Mouse (Mus musculus) CH12F3 (cell line): Measurements from ENCODE around the gene Sema4g.
"Not testable (repeated sequence)": the region's sequence is repeated elsewhere in the genome, so short reads cannot be mapped to it uniquely, and the experiment has no call there.

Experiments used
- in situ Hi-C: fragments of 300-500 bp; cut with MboI; formaldehyde crosslinking; loops from 2 replicates; pipeline ENCODE4 v1.14.3; 2020; ENCODE audit warnings: low sequenced_read_pairs

The Sema4g gene

DNA sequence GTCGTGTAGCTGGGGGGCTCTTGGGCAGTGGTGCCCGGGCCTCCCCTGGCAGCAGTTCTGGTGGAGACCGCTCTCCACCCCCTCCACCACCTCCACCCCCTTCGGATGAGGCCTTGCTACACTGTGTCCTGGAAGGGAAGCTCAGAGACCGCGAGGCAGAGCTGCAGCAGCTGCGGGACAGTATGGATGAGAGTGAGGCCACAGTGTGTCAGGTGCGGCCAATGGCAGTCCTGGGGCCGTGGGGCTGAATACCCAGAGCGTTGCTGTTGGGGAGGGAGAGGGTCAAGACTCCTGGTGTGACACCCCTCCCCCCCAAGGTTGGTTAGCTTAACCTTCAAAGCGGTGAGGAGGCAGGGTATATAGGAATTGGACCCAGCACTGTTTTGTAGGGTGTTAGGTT, 35.1 kb downstream of the Sema4g start:
- in situ Hi-C loops = no loop called here

DNA sequence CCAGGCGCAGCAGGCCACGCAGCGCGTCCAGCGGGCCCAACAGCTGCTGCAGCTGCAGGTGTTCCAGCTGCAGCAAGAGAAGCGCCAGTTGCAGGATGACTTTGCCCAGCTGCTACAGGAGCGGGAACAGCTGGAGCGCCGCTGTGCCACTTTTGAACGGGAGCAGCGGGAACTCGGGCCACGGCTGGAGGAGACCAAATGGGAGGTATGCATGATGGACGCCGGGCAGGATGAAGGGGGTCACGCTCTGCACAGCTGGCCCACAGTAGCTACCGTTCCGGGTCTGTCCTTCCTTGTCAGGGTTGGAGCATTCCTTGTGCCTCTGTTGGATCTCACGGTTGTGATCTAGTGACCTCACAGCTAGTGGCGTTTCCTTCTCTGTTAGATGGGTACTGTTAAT, 35.9 kb downstream of the Sema4g start:
- in situ Hi-C loops = no loop called here

DNA sequence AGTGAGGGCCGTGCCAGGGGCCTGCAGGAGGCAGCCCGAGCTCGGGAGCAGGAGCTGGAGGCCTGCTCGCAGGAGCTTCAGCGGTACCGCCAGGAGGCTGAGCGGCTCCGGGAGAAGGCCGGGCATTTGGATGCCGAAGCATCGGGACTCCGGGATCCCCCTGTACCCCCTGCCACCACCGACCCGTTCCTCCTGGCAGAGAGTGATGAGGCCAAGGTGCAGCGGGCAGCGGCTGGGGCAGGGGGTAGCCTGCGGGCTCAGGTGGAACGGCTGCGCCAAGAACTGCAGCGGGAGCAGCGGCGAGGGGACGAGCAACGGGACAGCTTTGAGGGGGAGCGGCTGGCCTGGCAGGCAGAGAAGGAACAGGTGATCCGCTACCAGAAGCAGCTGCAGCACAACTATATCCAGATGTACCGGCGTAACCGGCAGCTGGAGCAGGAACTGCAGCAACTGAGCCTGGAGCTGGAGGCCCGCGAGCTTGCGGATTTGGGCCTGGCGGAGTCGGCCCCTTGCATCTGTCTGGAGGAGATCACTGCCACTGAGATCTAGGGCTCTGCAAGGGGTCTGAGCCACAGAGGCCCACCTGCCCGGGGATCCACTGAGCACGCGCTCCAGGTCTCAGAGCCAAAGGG, 37.2 kb downstream of the Sema4g start:
- in situ Hi-C loops = no loop called here

DNA sequence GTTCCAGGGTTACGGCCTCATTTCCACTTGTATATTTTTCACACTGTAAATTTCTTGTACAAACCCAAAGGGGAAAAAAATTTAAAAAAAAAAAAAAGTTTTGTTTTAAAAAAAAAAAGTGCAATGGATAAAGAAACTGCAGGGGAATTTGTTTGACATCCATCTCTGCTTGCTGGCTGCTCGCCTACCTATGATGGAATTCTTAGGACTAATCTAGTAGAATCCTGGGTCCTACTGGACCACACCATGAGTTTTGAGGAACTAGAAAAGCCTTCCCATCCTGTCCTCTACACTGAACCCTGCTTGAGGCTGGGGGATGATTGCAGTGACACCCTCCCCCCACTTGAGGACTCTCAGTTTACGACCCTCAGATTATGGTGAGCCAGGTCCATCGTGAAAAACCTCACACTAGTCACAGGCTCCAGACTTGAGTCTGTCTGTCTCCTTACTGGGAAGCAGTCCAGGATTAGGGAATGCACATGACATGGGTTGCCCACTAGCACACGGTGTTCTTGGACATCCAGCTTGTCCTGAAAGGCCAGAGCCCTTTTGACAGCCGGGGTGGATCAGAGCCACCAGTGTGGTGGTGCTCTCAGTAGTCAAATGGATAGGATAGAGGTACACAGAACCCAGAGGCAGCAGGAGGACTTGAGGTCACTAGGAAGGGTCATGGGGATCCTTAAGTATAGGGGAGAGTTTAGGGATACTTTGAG, 38.2 kb downstream of the Sema4g start:
- in situ Hi-C loops = no loop called here

DNA sequence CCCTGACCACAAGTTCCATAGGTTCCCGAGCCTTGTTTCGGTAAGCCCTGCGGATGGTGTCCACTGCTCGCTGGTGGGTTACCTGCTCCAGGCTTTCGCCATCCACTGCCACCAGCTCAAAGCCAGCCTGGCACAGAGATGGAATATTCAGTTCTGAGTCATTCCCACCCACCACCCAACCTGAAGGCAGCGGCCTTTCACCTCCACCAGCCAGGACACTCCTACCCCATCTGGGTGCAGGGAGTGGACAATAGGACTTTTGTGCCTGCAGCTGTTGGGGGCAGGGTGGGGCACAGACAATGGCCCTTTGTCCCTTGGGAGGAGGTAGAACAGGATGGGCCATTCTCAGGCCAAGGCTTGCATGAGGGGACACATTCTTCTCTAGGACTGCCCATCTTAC, 38.9 kb downstream of the Sema4g start:
- in situ Hi-C loops = no loop called here

DNA sequence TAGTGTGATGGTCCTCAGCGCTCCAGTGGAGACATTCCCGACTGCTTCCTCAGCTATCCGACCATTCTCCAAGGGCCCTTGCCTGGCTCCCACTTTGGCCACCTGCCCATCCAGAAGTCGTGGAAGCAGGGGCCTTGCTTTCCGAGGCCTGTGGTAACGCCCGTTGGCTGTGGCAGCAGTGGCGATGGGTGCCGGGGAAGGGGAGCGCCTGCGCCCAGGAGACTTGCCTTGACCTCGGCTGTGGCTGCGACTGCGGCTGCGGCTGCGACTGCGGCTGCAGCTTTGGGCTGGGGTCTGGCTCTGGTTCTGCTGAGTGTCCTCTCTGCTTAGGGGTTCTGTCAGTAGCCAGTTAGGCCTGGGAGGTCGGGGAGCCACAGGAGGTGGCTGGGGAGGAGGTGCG, 39.8 kb downstream of the Sema4g start:
- in situ Hi-C loops = no loop called here

DNA sequence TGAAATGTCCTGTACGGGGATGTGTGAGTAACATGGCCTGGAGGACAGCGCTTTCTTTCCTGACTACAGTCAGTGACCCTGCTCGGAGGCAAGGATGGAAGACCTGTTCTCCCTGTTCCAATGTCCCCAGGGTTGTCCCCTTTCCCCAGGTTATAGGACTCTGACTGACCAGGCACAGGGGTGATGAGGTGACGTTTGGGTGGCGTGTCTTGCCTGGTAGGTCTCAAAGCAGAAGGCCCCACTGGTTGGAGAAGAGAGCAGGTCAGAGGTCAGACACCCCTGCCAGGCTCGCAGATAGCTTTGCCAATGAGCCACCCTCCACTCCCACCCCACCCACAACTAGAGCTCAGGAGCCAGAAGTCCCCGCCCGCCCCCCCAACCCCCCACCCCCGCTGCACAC, 40.7 kb downstream of the Sema4g start:
- in situ Hi-C loops = no loop called here

DNA sequence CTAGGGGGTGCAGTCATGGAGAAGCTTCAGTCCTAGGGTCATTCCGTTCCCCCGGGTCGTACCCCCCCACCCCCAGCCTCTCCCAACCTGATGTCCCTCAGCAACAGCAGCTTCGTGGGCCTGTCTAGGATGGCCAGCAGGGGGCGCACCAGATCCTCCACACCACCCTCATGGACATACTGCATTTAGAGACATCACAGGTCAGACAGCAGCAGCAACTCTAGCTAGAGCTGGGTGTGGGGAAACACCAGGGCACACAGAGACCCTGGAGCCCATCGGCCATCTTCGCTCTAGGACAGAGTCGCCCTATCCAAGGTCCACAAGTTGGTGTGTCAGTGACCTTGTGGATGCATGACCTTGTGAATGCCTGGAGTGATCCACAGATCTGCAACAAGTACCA, 41.2 kb downstream of the Sema4g start:
- in situ Hi-C loops = no loop called here

DNA sequence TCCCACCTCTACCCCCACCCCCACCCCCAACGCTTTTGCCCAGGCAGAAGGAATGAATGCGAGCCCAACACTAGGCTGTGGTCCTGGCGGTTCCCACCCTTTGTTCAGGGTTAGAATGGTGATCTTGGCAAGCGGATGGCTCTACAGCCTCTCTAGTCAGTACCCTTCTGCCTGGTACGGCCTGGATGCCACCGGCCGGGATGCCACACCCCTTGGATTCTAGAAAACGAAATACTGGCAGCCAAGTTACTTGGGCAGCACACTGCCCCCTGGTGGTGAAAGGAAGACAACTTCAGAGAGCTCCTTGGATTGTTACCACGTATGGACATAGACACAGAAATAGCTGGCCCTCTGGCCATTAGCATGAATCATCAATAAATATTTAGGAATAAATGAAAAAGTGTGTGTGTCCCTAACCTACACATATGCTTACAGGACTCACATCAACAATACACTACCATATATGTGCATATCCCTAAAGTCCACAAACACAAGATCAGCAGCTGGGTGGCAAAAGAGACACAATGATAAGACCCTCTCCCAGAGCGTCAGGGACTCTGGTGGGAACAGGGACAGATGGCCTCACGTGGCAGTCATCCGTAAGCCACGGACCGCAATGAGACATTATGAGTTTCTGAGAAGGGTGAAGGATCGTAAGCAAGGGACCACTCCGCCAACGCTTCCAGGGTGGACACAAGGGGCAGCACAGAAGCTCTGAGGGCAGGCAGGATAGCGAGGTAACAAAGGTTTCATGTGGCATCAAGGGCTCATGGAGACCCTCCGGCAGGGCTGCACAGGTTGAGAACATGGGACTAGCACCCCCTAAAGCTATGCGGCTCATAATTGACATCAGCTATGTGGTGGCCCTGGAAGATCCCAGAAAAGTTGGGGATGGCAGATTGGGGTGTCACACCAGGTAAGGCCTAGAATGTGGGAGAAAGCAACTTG, 42.1 kb downstream of the Sema4g start:
- in situ Hi-C loops = no loop called here

DNA sequence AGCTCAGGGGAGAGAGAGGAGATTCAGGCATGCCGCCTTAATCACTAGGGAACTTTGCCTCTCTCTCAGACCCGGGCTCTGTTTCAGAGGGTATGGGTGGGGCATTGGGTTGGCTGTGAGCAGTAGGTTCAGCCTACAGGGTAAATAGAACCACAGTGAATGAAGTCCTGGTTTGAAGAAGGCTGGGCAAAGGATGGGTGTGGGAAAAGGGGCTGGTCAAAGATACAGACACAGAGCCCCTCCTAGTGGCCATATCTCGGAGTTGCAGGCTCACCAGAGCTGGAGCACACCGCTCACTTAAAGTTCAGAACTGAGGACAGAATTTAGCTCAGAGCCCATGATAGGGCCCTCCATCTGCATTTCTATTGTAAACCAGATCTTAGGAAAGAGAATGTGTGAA, 42.9 kb downstream of the Sema4g start:
- in situ Hi-C loops = no loop called here

DNA sequence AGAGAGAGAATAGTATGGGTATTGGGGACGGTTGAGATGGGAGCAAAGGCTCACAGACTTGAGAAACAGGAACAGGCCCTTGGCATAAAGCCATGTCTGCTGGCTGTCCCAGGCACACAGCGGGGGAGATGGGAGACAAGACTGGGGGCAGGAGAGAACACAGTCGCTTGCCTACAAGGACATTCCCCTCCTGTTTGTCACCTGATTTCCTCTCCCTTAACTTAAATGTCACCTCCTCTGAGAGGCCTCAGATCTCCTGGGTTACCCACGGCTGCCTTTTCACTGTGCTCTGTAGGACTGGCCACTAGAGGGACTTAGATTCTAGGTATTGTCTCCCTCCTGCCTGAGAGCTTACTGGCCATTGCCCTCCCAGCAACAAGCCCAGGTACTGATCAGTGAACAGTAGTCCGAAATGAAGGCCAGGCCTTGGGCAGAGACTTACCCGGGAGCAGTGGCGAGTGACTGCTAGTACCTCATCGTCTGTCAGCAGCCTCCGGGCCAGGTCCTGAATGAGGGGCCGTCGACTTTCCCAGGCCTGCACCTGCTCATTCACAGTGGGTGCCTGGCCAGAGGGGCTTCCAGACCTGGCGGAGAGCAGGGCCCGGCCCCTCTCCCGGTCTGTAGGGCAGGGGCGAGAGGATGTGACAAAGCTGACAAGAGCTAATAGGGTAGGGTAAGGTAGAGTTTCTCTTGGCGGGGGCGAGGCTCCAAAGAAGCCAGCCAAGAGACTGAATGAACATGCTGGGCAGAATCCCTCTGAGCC, 43.9 kb downstream of the Sema4g start:
- in situ Hi-C loops = no loop called here

DNA sequence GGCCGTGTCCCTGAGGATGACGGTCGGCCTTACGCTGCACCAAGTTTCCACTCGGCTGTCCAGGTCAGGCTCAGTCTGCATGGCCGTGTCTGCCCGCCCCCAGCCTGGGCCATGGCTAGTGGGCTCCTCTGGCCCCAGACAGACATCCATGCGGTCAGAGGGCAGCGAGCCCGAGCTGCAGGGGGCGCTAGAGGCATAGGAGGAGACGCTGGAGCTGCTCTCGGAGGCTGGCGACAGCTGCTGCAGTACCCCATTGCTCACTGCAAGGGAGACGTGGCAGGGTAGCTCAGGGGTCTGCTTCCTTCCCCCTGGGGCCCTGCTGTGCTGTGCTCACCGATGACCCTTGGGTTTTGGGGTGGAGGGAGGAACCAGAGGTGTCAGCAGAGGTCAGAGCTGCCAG, 48.0 kb downstream of the Sema4g start:
- in situ Hi-C loops = no loop called here

DNA sequence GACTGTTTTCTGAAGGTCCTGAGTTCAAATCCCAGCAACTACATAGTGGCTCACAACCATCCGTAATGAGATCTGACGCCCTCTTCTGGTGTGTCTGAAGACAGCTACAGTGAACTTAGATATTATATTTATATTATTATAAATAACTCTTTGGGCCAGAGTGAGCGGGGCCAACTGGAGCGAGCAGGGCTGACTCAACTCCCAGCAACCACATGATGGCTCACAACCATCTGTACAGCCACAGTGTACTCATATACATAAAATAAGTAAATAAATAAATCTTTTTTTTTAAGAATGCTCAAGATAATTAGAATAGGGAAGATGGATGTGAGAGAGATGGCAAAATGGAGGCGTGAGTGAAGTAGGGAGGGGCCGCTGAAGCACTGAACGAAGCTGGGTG, 49.3 kb downstream of the Sema4g start:
- in situ Hi-C loops = not testable (repeated sequence)

DNA sequence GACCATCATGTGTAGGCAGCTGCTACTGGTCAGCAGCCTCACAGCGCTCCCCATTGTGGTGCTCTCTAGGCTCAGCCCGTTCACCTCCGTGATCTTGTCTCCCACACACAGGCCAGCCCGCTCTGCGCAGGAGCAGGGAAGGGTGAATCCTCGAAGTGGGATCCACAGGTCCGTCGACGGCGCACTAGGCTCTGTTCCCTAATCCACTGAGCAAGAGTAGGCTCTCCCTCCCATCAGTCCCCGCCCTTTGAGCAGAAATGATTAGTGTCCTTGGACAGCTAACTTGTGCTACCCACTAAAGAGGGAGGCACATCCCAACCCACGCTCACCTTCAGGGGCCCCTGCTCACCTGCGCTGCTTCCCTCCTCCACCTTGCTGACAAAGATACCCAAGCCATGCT, 51.3 kb downstream of the Sema4g start:
- in situ Hi-C loops = no loop called here

DNA sequence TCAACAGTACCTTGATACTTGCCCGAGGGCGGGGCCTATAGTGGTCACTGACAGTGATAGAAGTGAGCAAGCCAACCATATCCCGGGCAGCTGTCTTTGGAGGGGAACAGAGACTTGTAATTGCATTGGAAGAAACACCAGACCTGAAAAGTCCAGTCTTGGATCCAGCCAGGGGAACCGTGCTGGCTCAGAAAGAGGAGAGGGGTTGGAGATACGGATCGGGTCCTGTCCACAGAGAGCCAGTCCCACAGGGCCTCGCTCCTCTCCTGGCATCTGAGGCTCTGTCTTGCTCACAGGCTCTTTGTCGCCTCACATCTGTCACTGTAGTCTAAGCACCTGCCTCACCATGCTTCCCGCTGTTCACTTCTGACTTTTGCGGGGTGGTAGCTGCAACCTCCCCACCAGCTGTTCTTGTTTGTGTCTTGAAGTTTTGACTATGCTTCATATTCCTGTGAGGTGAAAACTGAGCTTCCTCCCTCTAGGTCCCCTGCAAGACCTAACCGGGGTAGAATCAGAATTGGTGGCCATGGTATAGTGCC, 55.6 kb downstream of the Sema4g start:
- in situ Hi-C loops = no loop called here

DNA sequence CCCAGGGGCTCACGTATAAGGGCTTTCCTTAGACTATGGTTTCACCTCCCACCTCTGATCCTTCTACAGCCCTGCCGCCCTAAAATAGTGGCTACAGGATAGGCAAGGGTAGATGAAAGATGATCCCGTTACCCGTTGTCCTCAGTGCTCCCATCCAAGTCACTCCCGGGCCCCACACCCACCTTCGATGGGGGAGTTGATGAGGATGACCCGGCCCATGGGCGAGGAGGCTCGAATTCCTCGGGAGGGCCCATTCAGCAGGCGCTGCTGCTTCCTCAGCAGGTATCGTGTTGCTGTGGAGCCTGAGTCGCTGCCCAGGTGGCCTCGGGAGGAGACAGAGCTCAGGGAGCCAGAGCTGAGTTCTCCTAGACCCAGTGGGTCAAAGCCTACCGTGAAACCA, 56.3 kb downstream of the Sema4g start:
- in situ Hi-C loops = no loop called here

DNA sequence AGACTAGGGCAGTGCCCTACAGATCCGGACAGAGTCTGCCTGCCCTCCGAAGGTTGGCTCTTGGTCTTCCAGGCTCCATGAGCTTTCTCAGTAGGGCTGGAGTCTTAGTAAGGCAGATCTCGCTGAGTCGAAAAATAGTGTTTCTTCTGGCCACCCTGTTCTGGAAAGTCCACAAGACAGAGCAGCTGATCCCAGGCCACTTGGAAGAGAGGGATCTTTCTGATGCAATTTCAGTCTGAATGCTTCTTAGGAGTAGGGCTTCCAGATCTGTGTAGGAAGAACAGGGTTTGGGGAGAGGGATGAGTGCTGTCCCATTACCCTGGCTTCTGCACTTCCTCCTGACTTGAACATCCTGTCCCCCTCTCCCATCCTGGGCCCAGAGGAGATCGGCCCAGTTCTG, 56.8 kb downstream of the Sema4g start, which contains the start of gene Pdzd7:
Gene Pdzd7 (minus strand): TSS at position 67 of the 400 bp plus-strand sequence.
- in situ Hi-C loops = no loop called here

DNA sequence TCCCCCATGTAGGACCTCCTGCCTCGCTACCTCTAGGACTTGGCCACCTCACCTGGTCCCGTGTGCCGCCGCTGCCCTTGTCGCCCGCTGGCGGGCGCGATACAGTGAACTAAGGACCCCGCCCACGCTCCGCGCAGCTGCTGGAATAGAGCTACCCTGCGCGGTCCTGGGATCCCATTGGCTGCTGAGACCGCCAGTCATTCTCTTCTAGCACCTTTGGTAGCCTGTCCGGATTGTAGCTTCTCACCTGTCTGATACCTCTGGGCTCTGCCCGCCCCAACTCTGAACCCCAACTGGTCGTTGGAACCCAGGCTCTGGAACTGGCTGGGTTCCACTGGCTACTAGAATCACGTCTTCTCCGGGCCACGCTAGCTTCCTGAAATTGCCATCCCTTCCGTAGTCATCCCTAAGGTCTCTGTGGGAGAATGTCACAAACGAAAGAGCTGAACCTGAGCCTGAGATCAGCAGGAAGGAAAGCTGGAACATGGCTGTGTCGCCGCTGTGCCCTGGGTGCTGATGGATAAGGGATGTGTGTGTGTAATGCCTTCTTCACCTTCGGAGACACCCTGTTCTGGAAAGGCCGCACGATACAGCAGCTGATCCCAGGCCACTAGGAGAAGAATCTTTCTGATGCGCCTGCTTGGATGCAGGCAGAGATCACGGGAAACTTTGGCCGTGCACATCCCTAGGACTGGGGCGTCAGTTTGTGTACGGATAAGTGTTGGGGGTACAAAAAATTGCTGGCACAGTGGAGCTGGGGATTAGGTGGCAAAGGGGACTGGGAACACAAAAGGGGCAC, 57.8 kb downstream of the Sema4g start:
- in situ Hi-C loops = no loop called here

DNA sequence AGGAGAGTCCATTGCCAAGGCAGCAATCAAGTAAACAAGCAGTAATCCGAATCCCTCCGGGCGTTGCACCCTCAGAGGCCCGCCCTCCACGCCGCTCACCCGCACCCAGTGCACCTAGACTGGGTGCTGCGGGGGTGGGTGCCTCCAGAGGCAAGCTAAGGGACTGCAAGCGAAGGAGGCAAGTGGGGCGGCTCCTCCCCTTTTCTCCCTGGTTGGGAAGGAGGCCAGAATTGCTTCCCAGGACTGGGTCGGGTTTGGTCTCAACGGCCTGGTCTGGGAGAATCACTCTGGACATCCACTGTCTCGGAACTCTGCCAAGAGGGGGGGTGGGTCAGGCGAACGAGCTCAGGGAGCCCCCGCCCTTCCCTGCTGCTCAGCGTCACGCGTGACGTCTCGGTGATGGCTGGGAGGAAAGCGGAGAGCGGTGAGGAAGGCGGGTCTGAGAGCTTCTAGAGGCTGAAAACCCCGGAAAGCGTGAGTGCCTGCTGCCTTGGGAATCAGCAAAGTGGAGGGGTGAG, 58.6 kb downstream of the Sema4g start, which contains the start of gene Sfxn3:
Gene Sfxn3 (plus strand): TSS at position 87 of the 518 bp plus-strand sequence.
- in situ Hi-C loops = no loop called here
